Mouse (Mus musculus) R1 (cell line): ENCODE results near the gene Senp3.
A peak's percentile ranks its signal among the peaks of the same experiment; 100 is the strongest.

Experiments
- DNase-seq: peaks from one replicate; pipeline ENCODE4 v3.0.0-alpha.2; 2018; ENCODE audit warnings: low read depth, low spot score

Gene Senp3

DNA sequence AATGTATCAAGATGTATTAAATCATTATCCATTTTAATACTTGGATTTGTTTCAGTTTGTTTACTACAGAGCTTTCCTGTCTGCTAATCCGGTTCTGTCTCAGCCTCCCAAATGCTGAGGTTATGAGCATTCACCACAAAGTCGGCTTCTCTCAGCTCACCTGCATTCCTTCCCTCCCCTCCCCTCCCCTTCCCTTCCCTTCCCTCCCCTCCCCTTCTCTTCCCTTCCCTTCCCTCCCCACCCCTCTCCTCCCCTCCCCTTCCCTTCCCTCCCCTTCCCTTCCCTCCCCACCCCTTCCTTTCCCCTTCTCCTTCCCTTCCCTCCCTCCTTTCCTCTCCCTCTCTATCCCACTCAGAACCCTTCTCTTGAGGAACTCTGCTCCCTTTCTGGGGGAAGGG lies 22.7 kb upstream of the Senp3 start:
- peak; percentile 88 for DNase-seq

DNA sequence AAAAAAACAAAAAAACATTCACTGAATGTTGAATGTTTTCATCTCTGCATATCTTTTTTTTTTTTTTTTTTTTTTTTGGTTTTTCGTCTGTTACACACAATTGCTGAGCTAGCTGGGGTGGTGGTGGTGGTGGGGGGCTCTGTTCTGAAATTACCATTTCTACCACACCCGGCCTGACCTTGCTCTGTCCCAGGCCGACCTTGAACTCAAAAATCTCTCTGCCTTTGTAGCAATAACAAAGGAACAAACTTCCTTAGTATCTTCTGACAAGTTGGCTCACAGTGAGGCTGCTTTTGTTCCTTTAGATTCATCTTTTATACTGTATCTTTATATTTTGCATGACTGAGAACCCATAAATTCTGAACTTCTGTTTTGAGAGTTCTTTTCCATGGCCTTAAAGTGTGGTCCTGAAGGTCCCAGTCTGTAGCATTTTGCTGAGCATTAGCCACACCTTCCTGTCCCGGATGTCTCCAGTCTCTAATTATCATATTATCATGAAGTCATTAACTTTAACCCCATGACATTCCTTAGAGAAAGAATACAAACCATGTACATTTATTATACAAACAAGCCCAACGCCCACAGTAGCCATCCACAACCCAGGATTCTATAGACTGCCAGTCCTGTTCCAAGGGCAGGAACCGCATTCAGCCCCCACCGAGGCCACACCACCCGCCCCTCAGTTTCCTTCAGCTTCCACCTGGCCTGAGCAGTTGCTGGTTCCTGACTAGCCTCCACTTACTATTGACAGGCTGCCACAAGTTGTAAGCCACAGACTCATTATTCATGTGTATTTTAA lies 22.1 kb upstream of the Senp3 start:
- DNase-seq: peak; percentile 99

DNA sequence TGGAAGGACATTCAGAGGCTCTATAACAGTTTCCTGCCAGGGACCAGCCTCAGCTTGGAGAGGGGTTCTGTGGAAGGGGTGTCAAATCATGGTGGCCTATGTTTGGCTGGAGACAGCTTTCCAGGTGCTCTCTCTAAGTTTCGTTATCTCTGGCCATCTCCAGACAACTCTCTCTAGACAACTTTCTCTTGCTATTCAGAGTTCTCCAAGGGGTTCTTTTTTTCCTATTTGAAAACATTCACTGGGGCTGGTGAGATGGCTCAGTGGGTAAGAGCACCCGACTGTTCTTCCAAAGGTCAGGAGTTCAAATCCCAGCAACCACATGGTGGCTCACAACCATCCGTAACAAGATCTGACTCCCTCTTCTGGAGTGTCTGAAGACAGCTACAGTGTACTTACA lies 21.5 kb upstream of the Senp3 start:
- DNase-seq: peak; percentile 89

DNA sequence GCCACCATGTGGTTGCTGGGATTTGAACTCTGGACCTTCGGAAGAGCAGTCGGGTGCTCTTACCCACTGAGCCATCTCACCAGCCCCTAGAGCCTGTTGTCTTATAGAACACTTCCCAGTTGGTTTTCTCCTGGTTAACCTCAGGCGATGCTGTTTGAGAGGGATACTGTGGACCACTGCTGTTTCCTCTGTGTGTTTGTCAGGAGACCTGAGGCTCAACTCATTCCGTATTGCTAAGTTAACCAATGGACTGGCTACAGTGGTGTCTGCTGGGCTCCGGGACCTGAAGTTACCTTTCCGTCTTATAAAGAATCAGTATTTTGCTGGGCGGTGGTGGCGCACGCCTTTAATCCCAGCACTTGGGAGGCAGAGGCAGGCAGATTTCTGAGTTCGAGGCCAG lies 21.0 kb upstream of the Senp3 start:
- peak; percentile 51 for DNase-seq

DNA sequence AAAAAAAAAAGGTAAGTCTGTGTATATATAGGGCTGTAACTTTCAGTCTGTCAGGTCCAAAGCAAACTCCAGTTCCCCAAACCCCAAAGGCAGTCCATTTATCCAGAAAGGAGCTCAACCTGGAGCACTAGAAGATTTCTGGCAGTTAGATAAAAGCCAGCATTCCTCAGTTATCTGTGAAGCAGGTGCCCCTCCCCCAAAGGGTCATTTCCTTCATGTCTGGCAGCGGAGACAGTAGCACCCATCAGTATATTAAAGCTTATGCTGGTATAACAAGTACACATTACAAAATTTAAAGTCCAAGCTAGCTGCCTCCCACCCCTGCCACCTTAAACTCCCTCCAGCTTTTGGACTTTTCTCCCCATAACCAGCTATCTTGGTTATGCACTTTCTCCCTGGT lies 17.7 kb upstream of the Senp3 start:
- DNase-seq: no peak

GRCm38 (mm10) chr11:69698574-69698973 lies 16.7 kb upstream of the Senp3 start:
- peak; percentile 91 for DNase-seq

DNA sequence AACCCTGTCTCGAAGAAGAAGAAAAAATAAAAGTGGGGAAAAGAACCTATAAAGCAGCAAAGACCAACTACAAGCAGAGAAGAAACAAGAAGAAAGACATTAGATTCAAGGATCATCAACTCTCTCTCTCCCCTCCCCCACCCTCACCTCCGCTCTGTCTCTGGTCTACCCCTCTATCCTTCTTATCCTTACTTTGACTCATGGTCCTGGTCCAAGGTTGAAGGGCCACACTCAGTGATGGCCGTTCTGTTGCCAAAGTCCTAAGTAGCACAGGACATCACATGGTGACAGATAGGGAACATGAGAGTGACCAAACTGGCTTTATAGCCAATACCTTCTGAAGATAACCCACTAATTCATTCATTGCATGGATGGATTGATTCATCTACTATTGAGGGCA lies 15.5 kb upstream of the Senp3 start:
- DNase-seq: no peak

GRCm38 (mm10) chr11:69695361-69696181 lies 13.7 kb upstream of the Senp3 start, which contains the start of the genes Tnfsf12 and Tnfsfm13:
Tnfsf12 (minus strand) TSS chr11:69695849.
Tnfsfm13 (minus strand) TSS chr11:69696098.
- DNase-seq: peak; percentile 49

- DNase-seq: no peak
These were observed 13.1 kb upstream of the Senp3 start for GRCm38 (mm10) chr11:69695046-69695360.

DNA sequence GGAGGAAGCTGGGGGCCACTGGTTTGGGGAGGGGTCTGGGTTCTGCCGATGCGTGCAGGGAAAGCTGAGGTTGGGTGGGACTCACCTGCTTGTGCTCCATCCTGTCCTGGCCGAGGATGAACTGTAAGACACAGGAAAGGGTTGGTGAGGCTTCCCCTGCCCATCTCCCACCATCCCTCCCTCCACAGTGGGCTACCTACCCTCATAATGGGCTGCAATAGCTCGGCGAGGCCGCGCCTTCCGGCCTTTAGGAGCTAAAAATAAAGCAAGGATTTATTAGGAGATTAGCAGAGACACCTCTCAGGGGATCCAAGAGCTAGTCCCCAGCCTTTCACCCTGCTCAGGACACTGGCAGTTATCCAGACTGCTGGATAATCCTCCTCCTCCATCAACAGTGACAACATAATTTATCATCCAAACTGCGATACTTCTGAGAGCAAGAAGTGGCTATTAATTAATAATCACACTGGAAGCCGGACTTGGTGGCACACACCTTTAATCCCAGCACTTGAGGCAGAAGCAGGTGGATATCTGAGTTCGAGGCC lies 11.6 kb upstream of the Senp3 start:
- DNase-seq: no peak

DNA sequence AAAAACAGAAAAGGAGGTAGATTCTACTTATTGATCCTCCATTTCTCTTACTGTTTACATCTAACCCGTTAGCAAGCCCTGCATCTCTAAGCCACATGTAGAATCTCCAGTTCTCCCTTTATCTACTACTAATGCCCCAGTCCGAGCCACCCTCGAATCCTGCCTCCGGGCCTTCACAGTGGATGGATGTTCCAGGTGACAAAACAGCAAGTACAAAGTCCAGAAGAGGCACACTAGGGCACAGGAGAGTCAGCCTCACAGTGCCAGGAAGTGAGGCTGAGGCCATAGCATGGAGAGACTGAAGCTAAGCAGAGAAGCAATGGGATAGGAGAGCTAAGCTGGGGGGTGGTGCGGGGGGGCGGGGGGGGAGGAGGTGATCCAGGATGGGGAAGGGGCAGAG lies 11.0 kb upstream of the Senp3 start:
- no peak for DNase-seq

GRCm38 (mm10) chr11:69692196-69692811 lies 10.4 kb upstream of the Senp3 start:
- no peak for DNase-seq

- DNase-seq: peak; percentile 75
These were observed 8.0 kb upstream of the Senp3 start for GRCm38 (mm10) chr11:69689891-69690290.

DNA sequence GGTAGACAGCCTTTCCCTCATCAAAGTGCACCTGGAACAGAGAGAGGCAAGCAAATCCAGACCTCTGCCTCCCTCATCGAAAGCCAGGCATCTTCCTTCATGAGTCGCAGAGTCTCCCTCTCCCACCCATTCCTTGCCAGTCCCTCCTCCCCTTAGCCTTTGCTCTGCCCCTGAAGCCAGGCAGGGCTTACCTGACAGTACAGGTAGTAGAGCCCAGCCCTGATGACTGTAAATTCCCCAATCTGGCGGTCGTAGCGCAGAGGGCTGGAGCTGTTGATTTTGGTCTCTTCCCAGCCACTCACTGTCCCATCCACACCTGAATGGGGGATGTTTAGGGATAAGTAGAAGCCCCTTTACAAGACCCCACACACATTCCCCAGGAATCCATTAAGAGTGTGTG lies 5.2 kb upstream of the Senp3 start:
- DNase-seq: no peak

- DNase-seq: peak; percentile 85
These were observed 4.5 kb upstream of the Senp3 start for GRCm38 (mm10) chr11:69686377-69686776.

- DNase-seq: no peak
These were observed 3.8 kb upstream of the Senp3 start, which contains the start of gene Tnfsf13 for GRCm38 (mm10) chr11:69685526-69686148. Tnfsf13 (minus strand) TSS chr11:69685784.

DNA sequence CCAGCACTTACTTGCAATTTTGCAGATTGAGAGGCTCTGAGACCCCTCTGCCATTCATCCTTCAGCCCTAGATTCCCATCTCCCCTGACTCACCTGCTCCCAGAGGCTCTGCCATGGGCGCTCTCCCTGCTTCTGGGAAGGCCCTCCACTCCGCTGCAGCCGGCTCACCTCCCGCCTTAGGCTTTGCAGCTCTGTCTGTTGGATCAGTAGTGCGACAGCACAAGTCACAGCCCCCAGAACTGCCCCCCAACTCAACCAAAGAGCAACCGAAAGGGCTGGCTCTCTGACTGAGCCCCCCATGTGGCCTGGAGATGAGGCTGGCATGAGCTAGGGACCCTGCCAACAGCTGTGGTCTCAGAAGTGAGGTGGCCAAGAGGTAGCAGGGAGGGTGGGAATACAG lies 3.1 kb upstream of the Senp3 start:
- no peak for DNase-seq

GRCm38 (mm10) chr11:69684128-69684745 lies 2.4 kb upstream of the Senp3 start:
- no peak for DNase-seq

DNA sequence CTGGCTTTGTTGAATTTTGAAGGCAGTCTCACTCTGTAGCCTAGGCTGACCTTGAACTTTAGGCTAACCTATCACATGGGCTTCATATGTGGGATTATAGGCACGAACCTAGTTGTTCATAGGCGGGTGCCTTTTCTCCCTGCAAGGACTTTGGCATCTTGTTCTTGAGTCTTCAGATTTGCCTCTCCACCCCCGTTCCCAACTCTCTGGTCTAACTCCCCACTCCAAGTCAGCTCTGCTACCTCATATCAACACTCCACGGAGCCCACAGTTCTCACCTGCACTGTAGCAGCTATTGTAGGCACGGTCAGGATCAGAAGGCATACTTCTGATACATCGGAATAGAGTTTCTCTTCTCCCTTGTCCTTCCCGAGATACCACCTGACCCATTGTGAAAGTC lies 1.7 kb upstream of the Senp3 start:
- DNase-seq: no peak

- DNase-seq: peak; percentile 95
These were observed 1.1 kb upstream of the Senp3 start for GRCm38 (mm10) chr11:69682840-69683533.
